Mouse (Mus musculus) hindbrain, embryonic 15.5 days (tissue): ENCODE measurements at regions not wholly inside any gene's neighbourhood (a gene's known extent, or its start where the extent isn't known, plus 50 kb on each side); places are given as distances from the start of the nearest gene placed in this dataset.

Experiments used
- ATAC-seq: fragments of 200-750 bp; cut with Nextera tagmentation; 2 replicates; pipeline ENCODE4 v1.8.0; 2017; ENCODE audit warnings: low read depth, moderate number of reproducible peaks, moderate TSS enrichment; ENCODE audit not compliant: low FRiP score
- H3K27ac ChIP-seq: fragments of 300-500 bp; sonication (generic); replicated peaks from 2 replicates; pipeline ENCODE4 v1.5.1; 2015; ENCODE audit warnings: mild to moderate bottlenecking, inconsistent platforms
- H3K27me3 ChIP-seq: fragments of 300-500 bp; sonication (generic); 2 replicates; pipeline ENCODE4 v1.6.1; 2015; ENCODE audit warnings: control low read depth, inconsistent platforms
- H3K36me3 ChIP-seq: fragments of 300-500 bp; sonication (generic); 2 replicates; pipeline ENCODE4 v1.6.1; 2015; ENCODE audit warnings: control low read depth, inconsistent platforms
- H3K4me1 ChIP-seq: fragments of 300-500 bp; sonication (generic); replicated peaks from 2 replicates; pipeline ENCODE4 v1.6.1; 2015; ENCODE audit warnings: control low read depth, inconsistent platforms
- H3K4me2 ChIP-seq: fragments of 300-500 bp; sonication (generic); 2 replicates; pipeline ENCODE4 v1.6.1; 2015; ENCODE audit warnings: moderate library complexity, mild to moderate bottlenecking, inconsistent platforms
- H3K4me3 ChIP-seq: fragments of 300-500 bp; sonication (generic); 2 replicates; pipeline ENCODE4 v1.5.1; 2015; ENCODE audit warnings: mild to moderate bottlenecking, inconsistent platforms
- H3K9ac ChIP-seq: fragments of 300-500 bp; sonication (generic); 2 replicates; pipeline ENCODE4 v1.6.1; 2015; ENCODE audit warnings: inconsistent platforms
- H3K9me3 ChIP-seq: fragments of 300-500 bp; sonication (generic); 2 replicates; pipeline ENCODE4 v1.6.1; 2016; ENCODE audit warnings: control low read depth, inconsistent platforms
- WGBS: fragments of 180-500 bp; shearing (Covaris S2); methylation state at CpG from one replicate; pipeline ENCODE4 v1.1.7; 2015; 5-methylcytosine and 5-hydroxymethylcytosine counted together

- no peak for ATAC-seq
- Histone ChIP-seq H3K27ac (no peak overlapping the region), H3K4me1 (no peaks in the 10 kb centered on the region), H3K36me3 (no peaks in the 10 kb centered on the region), H3K9me3 (no peaks in the 10 kb centered on the region), H3K9ac (no peak overlapping the region), H3K4me3 (no peak overlapping the region), H3K27me3 (no peaks in the 10 kb centered on the region), H3K4me2 (no peak overlapping the region)
- WGBS = 100% methylated on average over 2 of the region's 2 CpGs
These were observed 1340.8 kb downstream of the Cntnap5b start for GRCm38 (mm10) chr1:101113266-101113849.

- Histone ChIP-seq H3K27ac (no peak overlapping the region), H3K4me3 (no peak overlapping the region), H3K9ac (no peak overlapping the region), H3K27me3 (no peaks in the 10 kb centered on the region), H3K9me3 (no peaks in the 10 kb centered on the region), H3K4me2 (no peak overlapping the region), H3K36me3 (no peaks in the 10 kb centered on the region), H3K4me1 (no peaks in the 10 kb centered on the region)
- ATAC-seq = 0 out of 2 replicates have a peak, but pooled peaks have one; percentile 30
- WGBS = 90% methylated on average over 2 of the region's 2 CpGs
These were observed 1349.7 kb downstream of the Cntnap5b start for GRCm38 (mm10) chr1:101122091-101122825.

GRCm38 (mm10) chr1:101127242-101127641 is 1354.7 kb downstream of the Cntnap5b start:
- no peaks in the 10 kb centered on the region for H3K4me1 ChIP-seq
- H3K36me3 ChIP-seq = no peaks in the 10 kb centered on the region
- H3K4me2 ChIP-seq = no peak overlapping the region
- no peak for ATAC-seq
- H3K4me3 ChIP-seq = no peak overlapping the region
- WGBS = 89% methylated on average over 1 of the region's 1 CpGs
- H3K9me3 ChIP-seq = no peaks in the 10 kb centered on the region
- no peaks in the 10 kb centered on the region for H3K27me3 ChIP-seq
- H3K9ac ChIP-seq = no peak overlapping the region
- H3K27ac ChIP-seq = no peak overlapping the region

- H3K9me3 ChIP-seq = no peaks in the 10 kb centered on the region
- no peaks in the 10 kb centered on the region for H3K27me3 ChIP-seq
- H3K36me3 ChIP-seq = no peaks in the 10 kb centered on the region
- no peak for ATAC-seq
- 92% methylated on average over 2 of the region's 2 CpGs for WGBS
- H3K4me1 ChIP-seq = no peaks in the 10 kb centered on the region
- H3K4me2 ChIP-seq = no peak overlapping the region
- H3K27ac ChIP-seq = no peak overlapping the region
- H3K9ac ChIP-seq = no peak overlapping the region
- H3K4me3 ChIP-seq = no peak overlapping the region
These were observed 1394.1 kb downstream of the Cntnap5b start for GRCm38 (mm10) chr1:101166666-101167065.
